Mouse (Mus musculus): Measurements from ENCODE around the gene Hist1h2ai.
"Not testable (repeated sequence)": the region's sequence is repeated elsewhere in the genome, so short reads cannot be mapped to it uniquely, and the experiment has no call there.

Hist1h2ai gene

DNA sequence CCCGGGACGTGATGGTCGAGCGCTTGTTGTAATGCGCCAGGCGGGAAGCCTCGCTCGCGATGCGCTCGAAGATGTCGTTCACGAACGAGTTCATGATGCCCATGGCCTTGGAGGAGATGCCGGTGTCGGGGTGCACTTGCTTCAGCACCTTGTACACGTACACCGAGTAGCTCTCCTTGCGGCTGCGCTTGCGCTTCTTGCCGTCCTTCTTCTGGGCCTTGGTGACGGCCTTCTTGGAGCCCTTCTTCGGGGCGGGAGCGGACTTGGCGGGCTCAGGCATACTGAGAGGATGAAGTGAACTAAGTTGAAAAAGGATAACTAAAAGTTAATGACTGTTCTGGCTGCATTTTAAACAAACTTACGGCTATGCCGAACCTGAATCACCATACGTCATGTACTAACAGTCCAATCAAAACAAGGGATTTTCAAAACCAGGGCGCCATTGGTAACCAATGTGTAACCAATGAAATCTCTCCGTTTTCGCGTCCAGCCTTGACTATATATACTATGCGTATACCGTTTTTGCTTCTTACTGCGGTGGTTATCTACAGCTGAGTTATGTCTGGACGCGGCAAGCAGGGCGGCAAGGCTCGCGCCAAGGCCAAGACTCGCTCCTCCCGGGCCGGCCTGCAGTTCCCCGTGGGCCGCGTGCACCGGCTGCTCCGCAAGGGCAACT lies at the start of gene Hist1h2ai, which contains the start of gene Hist1h2bl:
Gene Hist1h2ai (plus strand): TSS at position 559 of the 676 bp plus-strand sequence.
Gene Hist1h2bl (minus strand): TSS at position 280 of the 676 bp plus-strand sequence.
- peak; percentile 67 to 90 for DNase-seq

DNA sequence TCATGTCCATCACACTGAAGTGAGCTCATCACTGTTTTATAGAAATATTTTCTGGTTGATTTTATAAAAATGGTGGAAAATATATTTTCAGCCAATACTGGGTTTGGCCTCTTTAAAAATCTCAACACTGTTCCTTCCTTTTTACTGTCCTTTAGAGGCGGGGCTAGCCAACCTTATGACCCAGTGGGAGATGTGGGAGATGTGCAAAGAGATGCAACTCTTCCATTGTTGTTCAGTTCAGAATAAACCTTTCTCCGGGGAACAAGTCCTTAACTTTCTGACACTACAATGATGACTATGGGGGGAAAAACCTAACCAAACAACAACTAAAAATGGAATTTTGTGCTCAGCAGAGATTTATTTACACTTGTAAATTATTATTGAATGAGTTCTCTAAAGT lies 38.9 kb upstream of the Hist1h2ai start, which contains the start of gene Olfr1360:
Gene Olfr1360 (minus strand): TSS at position 101 of the 400 bp plus-strand sequence.
- DNase-seq = no peak

DNA sequence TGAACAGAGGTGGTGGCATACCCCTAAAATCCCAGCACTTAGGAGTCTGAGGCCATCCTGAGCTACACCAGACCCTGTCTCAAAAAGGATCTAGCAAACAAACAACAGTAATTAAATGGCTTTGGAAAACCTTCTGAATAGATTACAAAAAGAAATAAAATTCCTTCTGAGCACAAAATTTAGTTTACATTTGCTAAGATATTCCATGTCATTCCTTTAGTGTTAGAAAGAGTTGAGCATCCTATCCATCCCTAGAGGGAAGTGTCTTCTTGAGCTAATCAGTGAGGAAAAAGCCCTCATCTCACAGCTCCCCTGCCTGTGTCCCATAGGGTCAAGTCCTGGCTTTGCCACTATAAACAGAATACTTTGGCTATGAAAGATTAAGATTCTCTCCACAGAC lies 18.4 kb upstream of the Hist1h2ai start, which contains the start of gene Olfr1359:
Gene Olfr1359 (plus strand): TSS at position 301 of the 400 bp plus-strand sequence.
- DNase-seq = no peak

DNA sequence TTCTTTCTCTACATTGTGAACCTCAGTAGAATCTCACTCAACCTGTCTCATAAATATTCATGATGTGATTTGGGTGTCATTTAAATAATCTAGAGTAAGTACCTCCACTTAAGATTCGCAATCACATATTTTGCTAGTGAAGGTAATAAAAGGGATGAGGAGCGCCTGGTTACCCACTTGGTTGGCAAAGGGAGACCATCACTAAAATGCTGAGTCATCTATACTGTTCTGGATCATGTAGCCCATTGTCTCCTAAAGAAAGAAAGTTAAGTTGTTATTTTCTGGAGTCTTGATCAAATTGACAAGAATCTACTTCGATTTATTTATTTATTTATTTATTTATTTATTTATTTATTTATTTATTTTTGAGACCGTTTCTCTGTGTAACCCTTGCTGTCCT lies 9.6 kb upstream of the Hist1h2ai start:
- DNase-seq = no peak

DNA sequence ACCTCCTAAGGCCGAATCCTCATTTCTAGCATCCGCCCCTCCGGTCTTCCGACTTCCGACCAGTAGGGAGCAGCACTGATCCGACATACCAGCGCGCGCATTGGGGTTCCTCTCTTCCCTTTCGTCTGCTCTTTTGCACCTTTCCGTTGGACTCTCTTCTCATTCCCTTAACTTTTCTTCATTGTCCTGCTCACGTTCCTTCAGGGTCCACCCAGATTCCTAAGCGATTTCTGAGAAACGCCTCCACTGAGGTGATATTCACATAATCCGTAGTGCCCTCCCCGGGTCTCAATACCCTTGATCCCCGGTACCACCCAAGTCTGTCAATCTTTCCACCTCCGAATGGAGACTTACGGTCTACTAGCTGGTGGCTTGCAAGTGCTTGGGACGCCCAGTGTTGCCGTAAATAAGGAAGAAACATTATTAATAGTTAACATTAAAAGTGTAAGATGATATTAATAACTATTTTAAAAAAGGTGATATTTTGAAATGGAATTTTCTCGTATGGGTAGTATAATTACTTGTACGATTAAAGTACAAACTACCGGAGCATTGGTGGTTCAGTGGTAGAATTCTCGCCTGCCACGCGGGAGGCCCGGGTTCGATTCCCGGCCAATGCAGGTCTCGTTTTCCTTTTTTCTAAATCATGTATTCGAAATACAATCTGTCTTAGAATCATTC lies 6.1 kb upstream of the Hist1h2ai start:
- peak; percentile 86 to 91 for DNase-seq

DNA sequence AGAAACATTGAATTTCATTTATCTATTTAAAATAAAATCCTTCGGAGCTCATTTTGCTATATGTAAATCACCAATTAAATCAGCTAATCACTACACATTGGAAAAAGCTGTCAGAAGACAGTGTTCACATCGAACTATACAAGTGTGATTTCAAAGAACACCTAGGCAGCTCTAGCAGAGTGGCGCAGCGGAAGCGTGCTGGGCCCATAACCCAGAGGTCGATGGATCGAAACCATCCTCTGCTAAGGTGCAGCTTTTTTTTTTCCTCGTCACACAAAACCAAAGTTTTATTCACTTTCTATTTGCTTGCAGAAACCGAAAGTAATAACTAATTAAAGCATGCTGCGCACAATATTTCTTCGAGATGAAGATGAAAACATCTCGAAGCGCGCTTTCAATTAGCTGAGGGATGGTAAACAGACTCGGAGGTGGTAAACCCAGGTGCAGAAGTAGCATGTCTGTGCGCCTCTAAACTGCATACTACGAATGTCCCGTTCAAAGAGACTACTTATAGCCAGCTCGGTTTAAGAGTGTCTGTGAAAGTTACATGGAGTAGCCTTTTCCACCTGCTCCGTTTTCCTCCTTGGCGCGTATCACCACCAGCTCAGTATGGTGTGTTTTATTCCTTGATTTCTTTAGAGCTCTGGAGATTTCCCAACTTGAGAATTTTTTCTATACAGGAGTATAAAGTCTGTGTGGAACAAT lies 5.2 kb upstream of the Hist1h2ai start:
- DNase-seq = peak; percentile 76 to 88

DNA sequence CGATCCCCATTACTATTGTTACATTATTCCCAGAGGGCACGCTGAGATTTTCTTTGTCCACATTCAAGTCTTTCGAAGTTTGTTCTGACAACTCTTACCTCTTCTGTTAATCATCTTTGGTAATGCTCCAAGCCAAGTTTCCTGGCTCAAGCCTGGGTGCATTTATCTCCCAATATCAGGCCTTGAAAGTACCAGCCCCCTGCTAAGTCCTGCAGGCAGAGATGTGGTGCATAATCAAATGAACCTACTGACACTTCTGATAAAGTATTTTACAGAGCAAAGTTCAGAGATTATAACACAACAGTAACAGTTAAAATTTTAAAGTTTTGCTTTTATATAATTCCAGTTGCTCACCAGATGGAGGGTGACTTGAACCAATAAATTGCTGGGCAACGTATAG lies 4.5 kb upstream of the Hist1h2ai start:
- DNase-seq = no peak

DNA sequence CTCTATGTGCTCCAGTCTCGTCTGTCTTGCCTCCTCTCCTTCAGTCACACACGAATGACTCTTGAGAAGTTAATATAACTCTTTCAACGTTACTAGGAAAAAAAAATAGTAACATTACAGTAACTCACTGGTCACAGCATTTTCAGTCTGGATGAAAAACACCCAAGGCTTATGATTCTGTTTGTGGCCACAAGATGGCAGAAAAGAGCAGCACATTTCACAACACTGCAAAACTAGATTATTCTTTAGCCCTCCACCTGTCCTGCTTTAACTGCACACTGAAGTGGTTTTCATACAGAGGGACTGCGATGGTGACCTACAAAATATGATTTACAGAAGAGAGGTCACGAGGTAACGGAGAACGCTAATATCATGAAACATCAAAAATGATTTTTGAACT lies 1.5 kb upstream of the Hist1h2ai start:
- peak; percentile 63 to 77 for DNase-seq

DNA sequence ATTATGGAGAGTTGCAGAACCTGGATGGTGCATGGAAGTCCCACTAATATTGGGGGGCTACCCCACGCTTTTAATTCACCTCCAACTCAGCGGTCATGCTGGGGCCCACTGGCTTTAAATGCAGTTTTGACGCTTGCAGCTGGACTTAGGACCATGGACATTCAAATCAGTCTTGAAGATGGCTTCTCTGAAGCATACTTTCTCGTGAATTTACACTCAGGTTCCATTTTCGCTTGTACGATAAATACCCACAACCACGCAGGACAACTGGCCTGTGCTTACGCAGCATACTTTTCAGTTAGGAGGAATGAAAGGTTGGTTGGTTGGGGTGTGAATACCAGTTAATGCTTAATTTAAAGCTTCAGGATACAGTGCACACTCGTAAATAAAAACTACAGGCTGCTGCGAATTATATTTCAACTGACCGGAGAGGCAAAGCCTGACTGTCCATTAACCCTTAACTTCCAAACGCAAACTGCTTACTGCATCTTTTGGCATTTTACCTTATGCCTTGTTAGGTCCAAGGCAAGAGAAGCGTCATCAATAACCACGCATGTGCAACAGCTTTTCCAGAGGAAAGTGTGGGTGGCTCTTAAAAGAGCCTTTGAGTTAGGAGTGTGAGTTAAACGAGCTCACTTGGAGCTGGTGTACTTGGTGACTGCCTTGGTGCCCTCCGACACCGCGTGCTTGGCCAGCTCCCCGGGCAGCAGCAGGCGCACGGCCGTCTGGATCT lies 925 bp upstream of the Hist1h2ai start:
- DNase-seq = no peak

DNA sequence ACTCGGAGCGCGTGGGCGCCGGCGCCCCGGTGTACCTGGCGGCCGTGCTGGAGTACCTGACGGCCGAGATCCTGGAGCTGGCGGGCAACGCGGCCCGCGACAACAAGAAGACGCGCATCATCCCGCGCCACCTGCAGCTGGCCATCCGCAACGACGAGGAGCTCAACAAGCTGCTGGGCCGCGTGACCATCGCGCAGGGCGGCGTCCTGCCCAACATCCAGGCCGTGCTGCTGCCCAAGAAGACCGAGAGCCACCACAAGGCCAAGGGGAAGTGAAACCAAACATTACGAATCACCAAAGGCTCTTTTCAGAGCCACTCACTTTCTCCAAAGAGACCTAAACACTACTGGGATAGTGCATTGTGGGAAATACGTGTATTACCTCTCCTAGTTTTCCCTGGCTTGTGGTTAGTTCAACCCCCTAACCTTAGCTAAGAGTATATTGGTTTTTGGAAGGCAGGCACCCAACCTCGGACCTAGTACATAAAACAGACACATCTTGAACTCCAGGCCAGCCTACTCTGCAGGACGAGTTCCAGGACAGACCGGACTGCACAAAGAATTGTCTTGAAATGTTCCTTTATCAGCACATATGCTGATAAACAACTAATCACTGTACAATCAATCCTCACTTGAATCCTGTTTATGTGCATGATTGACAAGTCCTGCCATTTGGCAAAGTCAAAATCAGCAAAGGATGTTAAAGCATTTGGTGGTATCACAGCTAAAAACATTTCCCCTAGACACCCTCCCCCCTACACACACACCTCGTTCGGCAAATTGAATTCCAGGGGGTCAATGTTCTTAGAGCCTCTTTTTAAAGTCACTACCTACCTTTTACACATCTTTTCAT lies 544 bp downstream of the Hist1h2ai start:
- not testable (repeated sequence) for DNase-seq

DNA sequence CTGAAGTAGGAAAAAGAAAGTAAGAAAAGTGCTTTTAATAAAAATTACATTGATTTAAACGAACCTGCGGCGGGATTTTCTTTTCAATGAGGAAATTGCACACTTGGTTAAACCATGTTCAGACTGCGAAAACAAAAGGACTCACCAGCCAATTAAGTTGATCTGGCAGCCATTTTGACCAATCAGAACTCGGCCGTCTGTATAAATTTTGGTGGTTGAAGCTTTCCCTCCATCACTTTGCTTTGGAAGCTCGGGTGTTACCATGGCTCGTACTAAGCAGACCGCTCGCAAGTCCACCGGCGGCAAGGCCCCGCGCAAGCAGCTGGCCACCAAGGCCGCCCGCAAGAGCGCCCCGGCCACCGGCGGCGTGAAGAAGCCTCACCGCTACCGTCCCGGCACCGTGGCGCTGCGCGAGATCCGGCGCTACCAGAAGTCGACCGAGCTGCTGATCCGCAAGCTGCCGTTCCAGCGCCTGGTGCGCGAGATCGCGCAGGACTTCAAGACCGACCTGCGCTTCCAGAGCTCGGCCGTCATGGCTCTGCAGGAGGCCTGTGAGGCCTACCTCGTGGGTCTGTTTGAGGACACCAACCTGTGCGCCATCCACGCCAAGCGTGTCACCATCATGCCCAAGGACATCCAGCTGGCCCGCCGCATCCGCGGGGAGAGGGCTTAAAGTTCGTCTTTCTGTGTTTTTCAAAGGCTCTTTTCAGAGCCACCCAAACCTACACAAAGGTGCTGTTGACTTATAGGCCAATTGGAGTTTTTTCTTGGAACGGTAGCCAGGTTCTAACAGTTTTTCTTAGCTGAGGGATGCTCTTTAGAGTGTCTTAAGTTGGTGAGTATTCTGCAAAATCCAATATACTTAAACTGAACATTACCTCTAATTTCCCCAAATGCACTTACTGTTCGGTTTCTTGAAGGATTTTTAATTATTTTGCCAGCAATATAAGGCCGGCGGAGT lies 1.5 kb downstream of the Hist1h2ai start, which contains the start of gene Hist1h3h:
Gene Hist1h3h (plus strand): TSS at position 263 of the 961 bp plus-strand sequence.
- DNase-seq = peak; percentile 67 to 76

DNA sequence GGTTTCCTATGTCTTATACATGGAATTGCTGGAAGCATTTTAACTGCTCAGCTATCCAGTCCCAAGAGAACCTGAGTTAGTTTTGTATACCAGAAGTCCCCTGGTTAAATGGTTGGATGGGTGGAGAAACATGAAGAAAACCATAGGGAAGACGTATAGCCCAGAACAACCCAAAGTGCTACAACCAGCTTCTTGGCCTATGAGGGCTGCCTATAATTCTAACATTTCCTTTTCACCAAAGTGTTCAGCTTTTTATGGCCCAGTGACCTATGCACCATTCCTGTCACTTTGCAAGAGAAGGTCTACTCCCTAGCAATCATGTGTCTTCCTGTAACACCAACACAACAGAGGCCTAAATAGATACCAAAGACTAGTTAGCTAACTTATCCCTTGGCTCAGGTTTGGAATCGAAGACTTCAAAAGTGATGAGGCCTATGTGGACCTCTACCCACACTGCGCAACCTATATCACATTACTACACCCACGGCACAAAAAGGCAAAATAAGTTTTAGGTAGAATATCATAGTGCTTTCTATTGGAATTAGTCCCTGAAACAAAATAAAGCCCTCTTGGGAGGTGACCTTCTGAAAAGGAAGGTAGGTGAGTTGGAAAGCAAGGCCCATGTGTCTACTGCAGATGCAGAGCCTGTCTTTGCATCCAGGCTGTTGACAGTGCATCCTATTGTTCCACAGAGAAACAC lies 2.3 kb downstream of the Hist1h2ai start:
- DNase-seq = no peak

DNA sequence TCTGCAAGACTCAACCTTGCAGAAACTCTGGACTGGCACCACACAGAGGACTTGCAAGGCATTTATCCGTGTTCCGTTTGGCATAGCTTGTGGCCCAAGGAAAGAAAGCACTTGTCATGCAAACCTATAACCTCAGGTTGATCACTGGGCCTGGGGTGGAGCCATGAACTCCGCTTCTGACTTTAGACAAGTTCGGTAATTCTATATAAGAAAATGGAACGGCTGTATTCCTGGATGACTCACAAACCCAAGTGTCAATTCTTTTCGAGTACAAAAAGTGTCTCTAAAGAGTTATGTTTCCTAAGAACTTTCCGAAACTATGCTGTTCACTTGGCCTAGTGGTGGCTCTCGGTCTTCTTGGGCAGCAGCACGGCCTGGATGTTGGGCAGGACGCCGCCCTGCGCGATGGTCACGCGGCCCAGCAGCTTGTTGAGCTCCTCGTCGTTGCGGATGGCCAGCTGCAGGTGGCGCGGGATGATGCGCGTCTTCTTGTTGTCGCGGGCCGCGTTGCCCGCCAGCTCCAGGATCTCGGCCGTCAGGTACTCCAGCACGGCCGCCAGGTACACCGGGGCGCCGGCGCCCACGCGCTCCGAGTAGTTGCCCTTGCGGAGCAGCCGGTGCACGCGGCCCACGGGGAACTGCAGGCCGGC lies 5.0 kb downstream of the Hist1h2ai start:
- not testable (repeated sequence) for DNase-seq

DNA sequence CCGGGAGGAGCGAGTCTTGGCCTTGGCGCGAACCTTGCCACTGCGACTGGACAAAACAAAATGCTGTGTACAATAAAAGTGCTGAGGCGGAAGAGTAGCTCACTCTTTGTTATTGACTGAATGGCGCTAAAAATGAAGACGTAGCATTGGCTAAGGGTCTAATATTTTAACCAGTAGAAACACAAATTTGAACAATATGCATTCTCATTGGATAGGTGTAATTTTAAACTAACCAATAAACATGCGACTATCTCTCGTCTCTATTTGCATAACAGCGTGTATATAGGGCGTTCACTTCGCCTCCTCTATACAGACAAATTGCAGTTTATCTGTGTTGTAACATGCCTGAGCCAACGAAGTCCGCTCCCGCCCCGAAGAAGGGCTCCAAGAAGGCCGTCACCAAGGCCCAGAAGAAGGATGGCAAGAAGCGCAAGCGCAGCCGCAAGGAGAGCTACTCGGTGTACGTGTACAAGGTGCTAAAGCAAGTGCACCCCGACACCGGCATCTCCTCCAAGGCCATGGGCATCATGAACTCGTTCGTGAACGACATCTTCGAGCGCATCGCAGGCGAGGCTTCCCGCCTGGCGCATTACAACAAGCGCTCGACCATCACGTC lies 5.6 kb downstream of the Hist1h2ai start, which contains the start of gene Hist1h2bm:
Gene Hist1h2bm (plus strand): TSS at position 288 of the 616 bp plus-strand sequence.
- DNase-seq = peak; percentile 42 to 66

DNA sequence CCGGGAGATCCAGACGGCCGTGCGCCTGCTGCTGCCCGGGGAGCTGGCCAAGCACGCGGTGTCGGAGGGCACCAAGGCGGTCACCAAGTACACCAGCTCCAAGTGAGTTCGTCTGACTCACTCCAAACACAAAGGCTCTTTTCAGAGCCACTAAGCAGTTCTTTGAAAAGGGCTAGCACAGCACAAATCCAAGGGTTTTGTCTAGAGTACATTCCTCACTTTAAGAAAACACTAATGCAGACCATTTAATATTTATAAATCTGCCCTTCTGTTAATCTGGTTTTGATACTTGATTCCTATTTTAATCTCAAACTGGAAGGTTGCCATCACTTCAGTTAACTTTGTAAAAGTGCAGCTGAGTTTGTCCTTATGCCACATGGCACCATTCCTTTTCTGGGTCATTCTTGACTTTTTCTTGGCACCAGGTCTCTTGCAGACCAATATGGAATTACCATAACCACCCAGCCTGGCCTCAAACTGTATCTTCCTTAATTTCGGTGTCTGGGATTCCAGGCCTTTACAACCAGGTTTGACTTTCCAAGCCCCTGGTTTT lies 6.2 kb downstream of the Hist1h2ai start:
- DNase-seq = no peak

DNA sequence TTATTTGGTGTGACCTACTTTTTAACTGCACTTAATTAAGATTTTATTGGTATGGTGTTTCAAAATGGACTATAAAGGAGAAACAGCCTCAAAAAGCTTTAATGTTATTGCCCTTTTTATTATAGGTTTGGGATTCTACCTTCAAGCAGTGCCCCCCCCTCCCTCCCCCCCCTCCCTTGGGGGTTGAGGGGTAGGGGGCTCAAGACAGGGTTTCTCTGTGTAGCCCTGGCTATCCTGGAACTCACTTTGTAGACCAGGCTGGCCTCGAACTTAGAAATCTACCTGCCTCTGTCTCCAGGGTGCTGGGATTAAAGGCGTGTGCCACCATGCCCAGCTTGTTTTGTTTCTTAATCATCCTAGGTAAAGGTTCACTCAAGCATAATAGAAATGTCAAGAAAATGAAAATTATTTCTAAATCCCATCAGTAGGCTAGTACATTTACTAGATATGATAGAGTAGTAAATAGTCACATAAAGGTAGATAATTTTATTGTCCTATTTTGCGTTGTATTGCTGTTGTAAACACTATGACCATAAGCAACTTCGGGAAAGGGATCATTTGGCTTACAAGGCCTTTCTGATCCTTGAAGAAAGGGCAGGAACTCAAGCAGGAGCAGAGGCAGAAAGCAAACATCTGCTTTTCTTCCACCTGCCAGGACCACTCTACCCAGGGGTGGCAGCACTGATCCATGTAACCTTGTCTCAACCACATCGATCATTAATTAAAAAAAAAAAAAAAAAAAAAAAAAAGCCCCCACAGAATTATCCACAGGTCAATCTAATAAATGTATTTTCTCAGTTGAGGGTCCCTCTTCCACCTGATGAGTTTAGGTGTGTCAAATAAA lies 7.0 kb downstream of the Hist1h2ai start:
- no peak for DNase-seq

DNA sequence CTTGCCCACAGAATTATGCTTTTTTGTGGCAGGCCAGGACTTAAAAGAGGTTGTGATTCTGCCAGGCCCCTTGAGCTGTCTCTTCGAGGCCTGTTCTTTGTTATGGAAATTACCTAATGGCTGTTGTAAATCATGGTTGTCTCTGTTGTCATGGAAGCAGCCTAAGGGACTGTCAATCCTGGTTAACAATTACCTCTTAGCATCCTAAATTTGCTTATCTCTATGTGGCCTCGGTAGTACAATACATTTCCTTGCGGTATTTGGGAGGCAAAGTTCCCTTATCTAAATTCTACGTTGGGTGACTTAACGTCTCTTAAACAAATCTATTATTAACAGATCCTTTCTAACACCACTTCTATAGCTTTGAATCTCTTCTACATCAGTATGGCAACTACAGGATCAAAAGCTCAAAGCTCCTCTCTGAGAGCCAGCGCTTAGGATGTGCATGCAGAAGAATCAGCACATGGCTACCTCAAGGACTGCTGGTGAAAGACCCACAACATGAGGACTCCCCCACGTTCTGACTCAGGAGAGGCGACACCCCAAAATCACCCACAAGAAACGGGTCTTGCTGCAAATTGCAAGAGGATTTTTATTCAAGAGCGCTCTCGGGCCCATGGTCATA lies 11.8 kb downstream of the Hist1h2ai start:
- DNase-seq = no peak
